ENCODE assay signal across 7 mouse cellular contexts in genomic region chr13:102811129-102811832, GRCm38 (mm10).
DNase-seq lines count a peak whose midpoint lies in the region; ATAC-seq and TF ChIP-seq lines count a peak whose summit lies in the region.

No protein-coding gene starts in this region.

- peak; percentile 32 for DNase-seq in cerebellum, adult 11-12 months
- peak; percentile 91 for DNase-seq in kidney, adult 9 months
- DNase-seq in limb, embryonic 14.5 days (ENCODE audit: low spot score) = peak; percentile 53
- DNase-seq in midbrain, postnatal 0 days (ENCODE audit: low spot score) = peak; percentile 81
- peak; percentile 17 to 38 for DNase-seq in urinary bladder, postnatal 36 days (ENCODE audit: low spot score in 2 of 2)

- no peak for ATAC-seq in embryonic facial prominence, embryonic 15.5 days (ENCODE audit: insufficient number of reproducible peaks, low FRiP score, low TSS enrichment, low read depth)
- ATAC-seq in heart, embryonic 11.5 days (replicated peaks; ENCODE audit: insufficient number of reproducible peaks, low FRiP score, low TSS enrichment) = no peak; the same call in 1 of the 2 replicates
- peak; percentile 76 for ATAC-seq in limb, embryonic 14.5 days (ENCODE audit: low FRiP score, low read depth)
- ATAC-seq in midbrain, postnatal 0 days (ENCODE audit: low FRiP score) = peak; percentile 79

- H3K4me2 ChIP-seq in embryonic facial prominence, embryonic 15.5 days (replicated peaks) = peak overlapping the region; percentile 42
- H3K4me2 ChIP-seq in heart, embryonic 11.5 days = peak overlapping the region; percentile 62
- peak overlapping the region; percentile 55 for H3K4me2 ChIP-seq in limb, embryonic 14.5 days (replicated peaks; ENCODE audit: low read depth, low read length, severe bottlenecking)
- H3K4me2 ChIP-seq in midbrain, postnatal 0 days (ENCODE audit: low read depth, low read length, poor library complexity, severe bottlenecking) = peak overlapping the region; percentile 48

- H3K9me3 ChIP-seq in embryonic facial prominence, embryonic 15.5 days (replicated peaks) = no peaks in the 10 kb centered on the region
- H3K9me3 ChIP-seq in heart, embryonic 11.5 days (replicated peaks; ENCODE audit: control insufficient read depth, low read length) = no peaks in the 10 kb centered on the region
- no peaks in the 10 kb centered on the region for H3K9me3 ChIP-seq in limb, embryonic 14.5 days (ENCODE audit: control insufficient read depth, low read length)
- H3K9me3 ChIP-seq in midbrain, postnatal 0 days (ENCODE audit: low read length) = no peaks in the 10 kb centered on the region

- H3K9ac ChIP-seq in embryonic facial prominence, embryonic 15.5 days = no peak overlapping the region
- H3K9ac ChIP-seq in heart, embryonic 11.5 days (ENCODE audit: low read depth, low read length) = peak overlapping the region; percentile 52; the same call in 1 of the 2 replicates
- H3K9ac ChIP-seq in limb, embryonic 14.5 days (ENCODE audit: low read depth, low read length, severe bottlenecking) = peak overlapping the region; percentile 34; the same call in 1 of the 2 replicates
- H3K9ac ChIP-seq in midbrain, postnatal 0 days (replicated peaks; ENCODE audit: low read length, poor library complexity, severe bottlenecking) = no peak overlapping the region

- TF ChIP-seq CTCF in midbrain, postnatal 0 days (IDR thresholded peaks at IDR 0.05) = peak; percentile 51

- peaks cover 14% of the 10 kb centered on the region for H3K4me1 ChIP-seq in embryonic facial prominence, embryonic 15.5 days
- H3K4me1 ChIP-seq in heart, embryonic 11.5 days (ENCODE audit: control insufficient read depth, insufficient read depth, low read length) = peaks cover 14% of the 10 kb centered on the region
- H3K4me1 ChIP-seq in limb, embryonic 14.5 days (ENCODE audit: control insufficient read depth, insufficient read depth, low read length) = peaks cover 13% of the 10 kb centered on the region
- H3K4me1 ChIP-seq in midbrain, postnatal 0 days (ENCODE audit: insufficient read depth, low read length) = no peaks in the 10 kb centered on the region; the same call in 1 of the 2 replicates

- no peak overlapping the region for H3K27ac ChIP-seq in embryonic facial prominence, embryonic 15.5 days (replicated peaks)
- peak overlapping the region; percentile 36; the same call in 1 of the 2 replicates for H3K27ac ChIP-seq in heart, embryonic 11.5 days (ENCODE audit: low read depth, low read length)
- no peak overlapping the region for H3K27ac ChIP-seq in limb, embryonic 14.5 days (replicated peaks; ENCODE audit: low read depth, low read length)
- H3K27ac ChIP-seq in midbrain, postnatal 0 days (ENCODE audit: low read depth, low read length) = no peak overlapping the region

- H3K36me3 ChIP-seq in embryonic facial prominence, embryonic 15.5 days = no peaks in the 10 kb centered on the region
- no peaks in the 10 kb centered on the region for H3K36me3 ChIP-seq in heart, embryonic 11.5 days (ENCODE audit: control insufficient read depth, insufficient read depth, low read length)
- H3K36me3 ChIP-seq in limb, embryonic 14.5 days (ENCODE audit: control insufficient read depth, insufficient read depth, low read length) = no peaks in the 10 kb centered on the region
- no peaks in the 10 kb centered on the region for H3K36me3 ChIP-seq in midbrain, postnatal 0 days (ENCODE audit: insufficient read depth, low read length)

- H3K4me3 ChIP-seq in embryonic facial prominence, embryonic 15.5 days (replicated peaks) = peak overlapping the region; percentile 21
- peak overlapping the region; percentile 27 for H3K4me3 ChIP-seq in heart, embryonic 11.5 days (ENCODE audit: low read depth, low read length)
- H3K4me3 ChIP-seq in limb, embryonic 14.5 days (replicated peaks; ENCODE audit: low read length) = peak overlapping the region; percentile 26
- peak overlapping the region; percentile 21 for H3K4me3 ChIP-seq in midbrain, postnatal 0 days (ENCODE audit: low read depth, low read length)

- no peaks in the 10 kb centered on the region for H3K27me3 ChIP-seq in embryonic facial prominence, embryonic 15.5 days
- H3K27me3 ChIP-seq in heart, embryonic 11.5 days (ENCODE audit: control insufficient read depth, insufficient read depth, low read length) = no peaks in the 10 kb centered on the region
- H3K27me3 ChIP-seq in limb, embryonic 14.5 days (ENCODE audit: control insufficient read depth, insufficient read depth, low read length) = no peaks in the 10 kb centered on the region
- H3K27me3 ChIP-seq in midbrain, postnatal 0 days (ENCODE audit: insufficient read depth, low read length) = no peaks in the 10 kb centered on the region

- TF ChIP-seq POLR2A in limb, embryonic 14.5 days (IDR thresholded peaks at IDR 0.05; ENCODE audit: borderline replicate concordance, extremely low read depth, insufficient read depth, insufficient read length) = no peak

- 20% methylated on average over 15 of the region's 15 CpGs for WGBS in embryonic facial prominence, embryonic 15.5 days
- WGBS in heart, embryonic 11.5 days (ENCODE audit: insufficient replicate concordance) = 13% methylated on average over 15 of the region's 15 CpGs
- WGBS in limb, embryonic 14.5 days = 8% methylated on average over 15 of the region's 15 CpGs
- WGBS in midbrain, postnatal 0 days = 14% methylated on average over 15 of the region's 15 CpGs

Comparison
In these comparisons a context has a peak if more than half of its experiments do, and no peak if none do; other contexts are left out.
1. DNase-seq: peak in every context shown above with its lines; median percentile 91 in kidney, adult 9 months; 81 in midbrain, postnatal 0 days; 53 in limb, embryonic 14.5 days; 32 in cerebellum, adult 11-12 months; 28 in urinary bladder, postnatal 36 days.
2. ATAC-seq: peak in limb, embryonic 14.5 days (single experiment) and midbrain, postnatal 0 days (single experiment); none in embryonic facial prominence, embryonic 15.5 days (single experiment) and heart, embryonic 11.5 days (single experiment).
3. H3K9ac ChIP-seq: peak in heart, embryonic 11.5 days (single experiment) and limb, embryonic 14.5 days (single experiment); none in embryonic facial prominence, embryonic 15.5 days (single experiment) and midbrain, postnatal 0 days (single experiment).
4. Peak in every context shown above with its lines, with median percentiles within 50 percentile points of each other: H3K4me2 ChIP-seq and H3K4me3 ChIP-seq.